Comparison of ENCODE assay signal across 32 mouse cellular contexts in the genomic region with DNA sequence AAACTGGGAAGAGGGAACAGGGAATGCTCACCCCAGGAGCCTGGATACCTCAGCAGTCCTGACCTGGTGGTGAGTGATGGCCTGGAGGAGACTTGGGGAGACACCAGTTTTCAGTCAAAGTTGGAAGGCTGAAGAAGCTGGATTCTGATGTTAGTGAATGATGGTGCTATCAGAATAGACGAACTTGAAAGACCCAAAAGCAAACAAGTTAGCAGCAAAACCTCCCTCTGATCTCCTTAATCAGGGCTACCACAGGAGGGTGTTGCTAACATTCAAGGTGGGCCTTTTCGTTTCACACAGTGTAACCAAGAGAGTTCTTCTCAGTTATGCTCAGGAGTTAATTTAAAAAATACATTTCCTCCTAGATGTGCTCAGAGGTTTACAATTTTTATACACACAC. TPM values are rescaled to one million over a fixed set of nuclear protein-coding genes. Genes with fewer than 3 reads are reported as not detected.
"Had no signal": no experiment of that assay in that cellular context is flagged by ENCODE, and none has a peak within 500 bp of the region (broad histone marks: within the 10 kb centered on the region; RNA-seq: fewer than 3 reads in every experiment).

No protein-coding gene starts in this region.

- H3K9ac ChIP-seq: embryonic facial prominence, embryonic 12.5 days; embryonic facial prominence, embryonic 13.5 days; embryonic facial prominence, embryonic 15.5 days; forebrain, embryonic 12.5 days; forebrain, embryonic 13.5 days; forebrain, embryonic 15.5 days; forebrain, postnatal 0 days had no signal

- DNase-seq: cerebellum, adult 8-10 months; cerebellum, adult 9-10 months; cerebellum, adult 9-11 months; cerebellum, postnatal 10 days; cerebellum, postnatal 14 days; cerebellum, postnatal 25 days; cerebellum, postnatal 36 days; embryo, embryonic 11 days; forebrain, postnatal 0 days; gastrocnemius, adult 2 months; gastrocnemius, postnatal 10 days; gastrocnemius, postnatal 14 days; gastrocnemius, postnatal 25 days; gastrocnemius, postnatal 36 days; heart, adult 11 months; heart, adult 18-20 months; heart, adult 2 months had no signal

- H3K27ac ChIP-seq: embryonic facial prominence, embryonic 12.5 days; embryonic facial prominence, embryonic 13.5 days; embryonic facial prominence, embryonic 15.5 days; forebrain, embryonic 10.5 days; forebrain, embryonic 12.5 days; forebrain, embryonic 13.5 days; forebrain, embryonic 15.5 days; gastrocnemius, adult 2 months; heart, adult 2 months had no signal

- H3K27me3 ChIP-seq: embryonic facial prominence, embryonic 12.5 days; embryonic facial prominence, embryonic 13.5 days; embryonic facial prominence, embryonic 15.5 days; forebrain, embryonic 12.5 days; forebrain, embryonic 13.5 days; forebrain, embryonic 15.5 days had no signal

- H3K36me3 ChIP-seq: embryonic facial prominence, embryonic 12.5 days; embryonic facial prominence, embryonic 13.5 days; embryonic facial prominence, embryonic 15.5 days; forebrain, embryonic 10.5 days; forebrain, embryonic 12.5 days; forebrain, embryonic 15.5 days had no signal

- ATAC-seq: forebrain, embryonic 13.5 days; forebrain, embryonic 14.5 days; forebrain, embryonic 15.5 days; forebrain, embryonic 16.5 days; forebrain, postnatal 0 days had no signal

- H3K9me3 ChIP-seq: embryonic facial prominence, embryonic 12.5 days; embryonic facial prominence, embryonic 13.5 days; embryonic facial prominence, embryonic 15.5 days; forebrain, embryonic 10.5 days; forebrain, embryonic 12.5 days; forebrain, embryonic 13.5 days; forebrain, embryonic 15.5 days had no signal

- H3K4me3 ChIP-seq: embryonic facial prominence, embryonic 12.5 days; embryonic facial prominence, embryonic 13.5 days; embryonic facial prominence, embryonic 15.5 days; erythroblast, embryonic 14.5 days; forebrain, embryonic 10.5 days; forebrain, embryonic 12.5 days; forebrain, embryonic 13.5 days; forebrain, embryonic 15.5 days; gastrocnemius, adult 2 months; heart, adult 2 months had no signal

- H3K4me1 ChIP-seq: embryonic facial prominence, embryonic 12.5 days; embryonic facial prominence, embryonic 13.5 days; embryonic facial prominence, embryonic 15.5 days; forebrain, embryonic 10.5 days; forebrain, embryonic 12.5 days; forebrain, embryonic 13.5 days had no signal

- H3K4me2 ChIP-seq: embryonic facial prominence, embryonic 12.5 days; embryonic facial prominence, embryonic 13.5 days; embryonic facial prominence, embryonic 15.5 days; forebrain, embryonic 12.5 days; forebrain, embryonic 13.5 days; forebrain, embryonic 15.5 days had no signal

RNA-seq across cellular contexts. Expression of gene Ctla4, which starts 3.5 kb away (rescaled TPM):
- polyA plus RNA-seq: embryonic facial prominence, embryonic 11.5 days; embryonic facial prominence, embryonic 12.5 days; embryonic facial prominence, embryonic 13.5 days; embryonic facial prominence, embryonic 14.5 days; embryonic facial prominence, embryonic 15.5 days; erythroblast, embryonic 14.5 days; forebrain, embryonic 10.5 days; forebrain, embryonic 11.5 days; forebrain, embryonic 12.5 days; forebrain, embryonic 13.5 days; forebrain, embryonic 14.5 days; forebrain, embryonic 15.5 days; forebrain, embryonic 16.5 days; forebrain, postnatal 0 days; frontal cortex, adult 2 months; gonadal fat pad, adult 2 months had no signal
